ENCODE assay signal across 8 mouse cellular contexts in genomic region chr10:61714771-61715461, GRCm38 (mm10). TPM values are rescaled to one million over a fixed set of nuclear protein-coding genes. Genes with fewer than 3 reads are reported as not detected.
A peak's percentile ranks its signal among the peaks of the same experiment; 100 is the strongest.
DNase-seq lines count a peak whose midpoint lies in the region; ATAC-seq lines count a peak whose summit lies in the region.

Gene Aifm2 (plus strand): TSS chr10:61715263.

- H3K27me3 ChIP-seq in lung, embryonic 16.5 days (ENCODE audit: control insufficient read depth, insufficient read depth, low read depth, low read length) = no peaks in the 10 kb centered on the region

- peak; percentile 9 for DNase-seq in thymus, postnatal 0 days (ENCODE audit: low spot score)
- no peak for DNase-seq in thymus, adult 18-20 months
- DNase-seq in embryo, embryonic 10.5 days (ENCODE audit: low spot score) = peak; percentile 76
- peak; percentile 99 for DNase-seq in heart, adult 11 months
- DNase-seq in kidney, adult 18-20 months = peak; percentile 79
- peak; percentile 11 for DNase-seq in ovary, postnatal 10 days (ENCODE audit: low spot score)
- DNase-seq in left cerebral cortex, postnatal 25 days (ENCODE audit: low spot score in 2 of 2) = no peak

- peaks cover 7% of the 10 kb centered on the region for H3K4me1 ChIP-seq in lung, embryonic 16.5 days (replicated peaks; ENCODE audit: control insufficient read depth, insufficient read depth, low read length)

- no peaks in the 10 kb centered on the region for H3K9me3 ChIP-seq in lung, embryonic 16.5 days (ENCODE audit: control insufficient read depth, low read length)

- 10% methylated on average over 31 of the region's 36 CpGs for WGBS in lung, embryonic 16.5 days

- H3K4me3 ChIP-seq in lung, embryonic 16.5 days (ENCODE audit: low read length) = peak within 1 kb of the TSS; percentile 71

- H3K27ac ChIP-seq in lung, embryonic 16.5 days (ENCODE audit: low read length) = no peak within 1 kb of the TSS

- intact Hi-C loops in left cerebral cortex, postnatal 25 days (cut with DNase I) = no loop called here

- peak within 1 kb of the TSS; percentile 60 for H3K9ac ChIP-seq in lung, embryonic 16.5 days (ENCODE audit: low read length)

- no peaks in the 10 kb centered on the region for H3K36me3 ChIP-seq in lung, embryonic 16.5 days (ENCODE audit: control insufficient read depth, insufficient read depth, low read length)

- peak; percentile 96 for ATAC-seq in lung, embryonic 16.5 days (ENCODE audit: low read depth)

- H3K4me2 ChIP-seq in lung, embryonic 16.5 days (ENCODE audit: low read depth, low read length) = peak within 1 kb of the TSS; percentile 83

RNA-seq across cellular contexts. Expression of gene Aifm2, which starts in this region (rescaled TPM):
- 3.8 TPM in 2 replicates for polyA plus RNA-seq in thymus, postnatal 0 days (2015; fragmentation: Nextera tagmentation; extraction: Ambion mirVana)
- polyA plus RNA-seq in lung, embryonic 16.5 days (2015; fragmentation: Nextera tagmentation; extraction: Ambion mirVana) = 15.2 and 16.9 TPM in 2 replicates
- total RNA-seq in left cerebral cortex, postnatal 25 days (2021) = 1 to 10 TPM; 4.7 to 6.4 TPM

Comparison
In these comparisons a context has a peak if more than half of its experiments do, and no peak if none do; other contexts are left out.
1. DNase-seq: peak in thymus, postnatal 0 days (single experiment), embryo, embryonic 10.5 days (single experiment), heart, adult 11 months (single experiment), kidney, adult 18-20 months (single experiment) and ovary, postnatal 10 days (single experiment); none in thymus, adult 18-20 months (0 of 2) and left cerebral cortex, postnatal 25 days (0 of 2).